In genomic region chr6:56831697-56832406, GRCm38 (mm10) we compare ENCODE assay signal across 8 mouse cellular contexts. TPM values are rescaled to one million over a fixed set of nuclear protein-coding genes. Genes with fewer than 3 reads are reported as not detected.
DNase-seq lines count a peak whose midpoint lies in the region; ATAC-seq and TF ChIP-seq lines count a peak whose summit lies in the region.

TSS of gene Fkbp9 (plus strand) at chr6:56832059.

- no peak for TF ChIP-seq CTCF in C2C12 (IDR thresholded peaks at IDR 0.05; ENCODE audit: control insufficient read depth, insufficient read depth, insufficient read length)
- no peak for TF ChIP-seq CTCF in brain, embryonic 14.5 days (IDR thresholded peaks at IDR 0.05; ENCODE audit: borderline replicate concordance, extremely low read depth, insufficient read depth, insufficient read length)

- peak within 1 kb of the TSS; percentile 93 for H3ac ChIP-seq in C2C12 (ENCODE audit: control insufficient read depth, insufficient read length, low read depth)

- ATAC-seq in heart, embryonic 11.5 days (replicated peaks; ENCODE audit: insufficient number of reproducible peaks, low FRiP score, low TSS enrichment) = peak; percentile 92
- peak; percentile 99 for ATAC-seq in kidney, embryonic 15.5 days (replicated peaks; ENCODE audit: low FRiP score)
- ATAC-seq in midbrain, embryonic 16.5 days = peak; percentile 93
- ATAC-seq in stomach, embryonic 16.5 days (ENCODE audit: insufficient read depth, low FRiP score) = peak; percentile 98

- peaks cover 32% of the 10 kb centered on the region for H3K79me2 ChIP-seq in C2C12 (ENCODE audit: control insufficient read depth, insufficient read depth)

- H3K27ac ChIP-seq in heart, embryonic 11.5 days (ENCODE audit: low read depth, low read length) = peak within 1 kb of the TSS; percentile 81
- peak within 1 kb of the TSS; percentile 91 for H3K27ac ChIP-seq in kidney, embryonic 15.5 days
- H3K27ac ChIP-seq in midbrain, embryonic 16.5 days (ENCODE audit: low read length) = no peak within 1 kb of the TSS; the same call in 1 of the 2 replicates
- H3K27ac ChIP-seq in stomach, embryonic 16.5 days (ENCODE audit: low read length) = peak within 1 kb of the TSS; percentile 89

- peak within 1 kb of the TSS; percentile 59 for H3K4me3 ChIP-seq in C2C12 (ENCODE audit: insufficient read depth, poor library complexity, severe bottlenecking)
- H3K4me3 ChIP-seq in heart, embryonic 11.5 days (ENCODE audit: low read depth, low read length) = peak within 1 kb of the TSS; percentile 75
- peak within 1 kb of the TSS; percentile 75 for H3K4me3 ChIP-seq in kidney, embryonic 15.5 days (replicated peaks)
- H3K4me3 ChIP-seq in midbrain, embryonic 16.5 days (ENCODE audit: low read depth, low read length) = peak within 1 kb of the TSS; percentile 63
- peak within 1 kb of the TSS; percentile 79 for H3K4me3 ChIP-seq in stomach, embryonic 16.5 days (replicated peaks; ENCODE audit: low read length)

- H3K9ac ChIP-seq in heart, embryonic 11.5 days (ENCODE audit: low read depth, low read length) = peak within 1 kb of the TSS; percentile 89
- peak within 1 kb of the TSS; percentile 83 for H3K9ac ChIP-seq in kidney, embryonic 15.5 days
- H3K9ac ChIP-seq in midbrain, embryonic 16.5 days (ENCODE audit: low read depth, low read length) = peak within 1 kb of the TSS; percentile 69
- peak within 1 kb of the TSS; percentile 89 for H3K9ac ChIP-seq in stomach, embryonic 16.5 days (ENCODE audit: low read length)

- no peaks in the 10 kb centered on the region for H3K9me3 ChIP-seq in heart, embryonic 11.5 days (replicated peaks; ENCODE audit: control insufficient read depth, low read length)
- no peaks in the 10 kb centered on the region for H3K9me3 ChIP-seq in kidney, embryonic 15.5 days (replicated peaks)
- no peaks in the 10 kb centered on the region for H3K9me3 ChIP-seq in midbrain, embryonic 16.5 days (replicated peaks; ENCODE audit: control insufficient read depth, low read length, poor library complexity, severe bottlenecking)
- H3K9me3 ChIP-seq in stomach, embryonic 16.5 days (replicated peaks; ENCODE audit: control insufficient read depth, low read length) = no peaks in the 10 kb centered on the region

- H3K4me1 ChIP-seq in heart, embryonic 11.5 days (ENCODE audit: control insufficient read depth, insufficient read depth, low read length) = no peaks in the 10 kb centered on the region
- peaks cover 10% of the 10 kb centered on the region; the same call in 1 of the 2 replicates for H3K4me1 ChIP-seq in kidney, embryonic 15.5 days
- no peaks in the 10 kb centered on the region; the same call in 1 of the 2 replicates for H3K4me1 ChIP-seq in midbrain, embryonic 16.5 days (ENCODE audit: control insufficient read depth, insufficient read depth, low read length)
- peaks cover 7% of the 10 kb centered on the region; the same call in 1 of the 2 replicates for H3K4me1 ChIP-seq in stomach, embryonic 16.5 days (ENCODE audit: control insufficient read depth, insufficient read depth, low read length)

- peaks cover 19% of the 10 kb centered on the region for H3K79me3 ChIP-seq in C2C12 (ENCODE audit: low read depth)

- peaks cover 11% of the 10 kb centered on the region for H3K36me3 ChIP-seq in C2C12 (ENCODE audit: control insufficient read depth, insufficient read depth)
- 0 out of 2 replicates have a peak, but pooled peaks cover 3% of the 10 kb centered on the region for H3K36me3 ChIP-seq in heart, embryonic 11.5 days (ENCODE audit: control insufficient read depth, insufficient read depth, low read length)
- H3K36me3 ChIP-seq in kidney, embryonic 15.5 days = peaks cover 16% of the 10 kb centered on the region
- H3K36me3 ChIP-seq in midbrain, embryonic 16.5 days (ENCODE audit: control insufficient read depth, insufficient read depth, low read length) = no peaks in the 10 kb centered on the region
- 0 out of 2 replicates have a peak, but pooled peaks cover 2% of the 10 kb centered on the region for H3K36me3 ChIP-seq in stomach, embryonic 16.5 days (ENCODE audit: control insufficient read depth, insufficient read depth, low read length)

- H3K27me3 ChIP-seq in C2C12 (ENCODE audit: control insufficient read depth, insufficient read depth, insufficient read length) = no peaks in the 10 kb centered on the region
- no peaks in the 10 kb centered on the region for H3K27me3 ChIP-seq in heart, embryonic 11.5 days (ENCODE audit: control insufficient read depth, insufficient read depth, low read length)
- H3K27me3 ChIP-seq in kidney, embryonic 15.5 days = no peaks in the 10 kb centered on the region
- no peaks in the 10 kb centered on the region for H3K27me3 ChIP-seq in midbrain, embryonic 16.5 days (ENCODE audit: control insufficient read depth, insufficient read depth, low read depth, low read length)
- H3K27me3 ChIP-seq in stomach, embryonic 16.5 days (ENCODE audit: control insufficient read depth, insufficient read depth, low read length) = no peaks in the 10 kb centered on the region

- TF ChIP-seq POLR2A in brain, embryonic 14.5 days (IDR thresholded peaks at IDR 0.05; ENCODE audit: borderline replicate concordance, extremely low read depth, insufficient read depth, insufficient read length, poor library complexity, severe bottlenecking) = no peak

- H3K4me2 ChIP-seq in heart, embryonic 11.5 days = peak within 1 kb of the TSS; percentile 79
- peak within 1 kb of the TSS; percentile 76 for H3K4me2 ChIP-seq in kidney, embryonic 15.5 days
- peak within 1 kb of the TSS; percentile 96 for H3K4me2 ChIP-seq in midbrain, embryonic 16.5 days (ENCODE audit: low read length)
- H3K4me2 ChIP-seq in stomach, embryonic 16.5 days (ENCODE audit: low read depth, low read length) = peak within 1 kb of the TSS; percentile 57

- WGBS in heart, embryonic 11.5 days (ENCODE audit: insufficient replicate concordance) = under 1% methylated on average over 54 of the region's 58 CpGs
- under 1% methylated on average over 58 of the region's 58 CpGs for WGBS in kidney, embryonic 15.5 days
- WGBS in midbrain, embryonic 16.5 days = under 1% methylated on average over 50 of the region's 58 CpGs
- WGBS in stomach, embryonic 16.5 days = under 1% methylated on average over 58 of the region's 58 CpGs

- peak; percentile 84 for DNase-seq in brain, embryonic 14.5 days (ENCODE audit: low read depth)
- peak; percentile 72 for DNase-seq in fibroblast of lung, adult 2 months (ENCODE audit: low read depth)
- DNase-seq in liver = peak; percentile 78

TF ChIP-seq in C2C12, 6 proteins besides CTCF, POLR2A, EP300 and RAD21:
- TF ChIP-seq MYOG (IDR thresholded peaks at IDR 0.05; ENCODE audit: control insufficient read depth, extremely low read depth, insufficient read length) (no peak), USF1 (IDR thresholded peaks at IDR 0.05; ENCODE audit: low read depth) (peak; percentile 83), CEBPB (IDR thresholded peaks at IDR 0.05; ENCODE audit: low read depth) (no peak), FOSL1 (IDR thresholded peaks at IDR 0.05; ENCODE audit: insufficient read depth, low read length, poor library complexity, severe bottlenecking) (no peak), MAX (IDR thresholded peaks at IDR 0.05) (no peak), MYOD1 (IDR thresholded peaks at IDR 0.05; ENCODE audit: control insufficient read depth, insufficient read length, low read depth) (no peak)

RNA-seq across cellular contexts. Expression of gene Fkbp9, which starts in this region (rescaled TPM):
- polyA plus RNA-seq in C2C12 (2012; fragmentation: generic; extraction: Trizol) = 90.4 TPM
- polyA plus RNA-seq in brain, embryonic 14.5 days (2012; rRNA removed) = 25.2 and 37.5 TPM in 2 replicates
- 114 and 142 TPM in 2 replicates for polyA plus RNA-seq in heart, embryonic 11.5 days (2014; fragmentation: Nextera tagmentation; extraction: Ambion mirVana)
- 118 and 129 TPM in 2 replicates for polyA plus RNA-seq in kidney, embryonic 15.5 days (2015; fragmentation: Nextera tagmentation; extraction: Ambion mirVana)
- polyA plus RNA-seq in midbrain, embryonic 16.5 days (2015; fragmentation: Nextera tagmentation; extraction: Ambion mirVana) = 27.7 and 30.8 TPM in 2 replicates
- polyA plus RNA-seq in stomach, embryonic 16.5 days (2015; fragmentation: Nextera tagmentation; extraction: Ambion mirVana) = 150 TPM in 2 replicates
